Mouse (Mus musculus) lung, postnatal 25 days (tissue): Measurements from ENCODE around the gene Urb2.

ENCODE experiments used
- DNase-seq: peaks from one replicate; pipeline ENCODE4 v3.0.0; 2022; ENCODE audit warnings: low spot score

The Urb2 gene

DNA sequence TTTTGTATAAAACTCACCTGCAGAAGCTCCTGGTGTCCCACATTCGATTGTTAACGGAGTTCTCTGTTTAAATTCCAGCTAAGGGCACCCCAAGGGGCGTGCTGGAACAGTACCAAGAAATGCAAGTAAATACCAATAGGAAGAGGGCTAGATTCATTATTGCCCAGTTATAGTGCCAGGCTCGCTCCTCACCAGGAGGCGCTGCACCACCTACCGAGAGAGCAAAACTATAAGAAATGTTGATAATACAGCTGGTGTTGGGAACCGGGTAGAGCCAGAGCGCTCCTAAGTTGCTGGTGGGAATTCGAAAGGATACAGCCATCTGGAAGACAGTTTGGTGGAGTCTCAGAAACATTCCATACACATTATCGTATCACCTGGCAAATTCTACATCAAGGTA, 56.7 kb downstream of the Urb2 start:
- DNase-seq: peak; percentile 14

DNA sequence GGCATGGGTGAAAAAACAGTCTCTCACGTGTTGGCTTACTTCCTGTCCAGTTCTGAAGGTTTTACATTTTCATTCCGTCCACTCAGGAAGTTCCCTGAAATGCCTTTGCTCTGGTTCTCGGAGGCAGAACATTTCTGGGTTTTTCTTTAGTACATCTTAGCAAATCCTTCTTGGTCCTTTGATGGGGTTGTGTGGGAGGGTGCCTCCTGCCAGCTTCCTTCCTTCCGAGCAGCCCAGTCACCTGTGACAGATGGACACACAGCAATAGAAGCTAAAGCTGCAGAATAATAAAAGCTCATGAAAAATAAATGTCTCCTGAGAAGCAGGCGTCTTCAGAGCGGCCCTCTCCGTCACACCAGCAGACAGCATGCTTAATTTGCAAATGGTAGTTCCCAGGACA, 57.7 kb downstream of the Urb2 start:
- DNase-seq: no peak

GRCm38 (mm10) chr8:124080467-124081326, 59.4 kb downstream of the Urb2 start:
- no peak for DNase-seq

DNA sequence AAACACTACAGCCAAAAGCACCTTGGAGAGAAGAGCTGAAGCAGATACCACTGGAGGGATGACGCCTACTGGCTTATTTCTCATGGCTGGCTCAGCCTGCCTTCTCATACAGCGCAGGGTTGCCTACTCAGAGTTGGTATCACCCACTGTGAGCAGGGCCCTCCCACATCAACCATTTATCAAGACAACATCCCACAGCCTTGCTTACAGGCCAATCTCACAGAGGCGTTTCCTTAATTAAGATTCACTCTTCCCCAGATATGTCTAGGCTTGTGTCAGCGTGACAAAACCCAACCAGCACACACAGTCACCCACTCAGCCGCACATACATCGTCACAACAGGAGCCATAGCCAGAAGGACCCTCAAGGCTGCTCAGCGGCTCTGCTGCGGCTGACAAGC, 61.3 kb downstream of the Urb2 start:
- DNase-seq: no peak

DNA sequence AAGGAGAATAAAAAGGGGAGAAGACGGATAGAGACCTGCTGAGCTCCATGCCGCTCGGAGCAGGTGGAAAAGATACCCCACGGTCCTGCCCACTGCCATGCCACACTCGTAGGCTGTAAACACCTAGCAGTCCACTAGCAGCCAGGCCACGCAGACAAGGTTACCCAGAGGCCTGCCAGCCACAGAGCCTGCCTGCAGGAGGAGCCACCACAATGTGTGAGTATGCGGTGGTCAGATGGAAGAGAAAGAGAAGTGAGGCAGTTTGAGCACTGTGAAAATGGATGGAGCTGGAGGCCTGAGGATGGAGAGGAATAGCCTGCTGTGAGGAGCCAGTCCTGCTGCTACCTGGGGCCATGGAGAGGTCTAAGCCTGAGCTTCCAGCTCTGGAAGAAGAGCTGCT, 62.3 kb downstream of the Urb2 start:
- no peak for DNase-seq

DNA sequence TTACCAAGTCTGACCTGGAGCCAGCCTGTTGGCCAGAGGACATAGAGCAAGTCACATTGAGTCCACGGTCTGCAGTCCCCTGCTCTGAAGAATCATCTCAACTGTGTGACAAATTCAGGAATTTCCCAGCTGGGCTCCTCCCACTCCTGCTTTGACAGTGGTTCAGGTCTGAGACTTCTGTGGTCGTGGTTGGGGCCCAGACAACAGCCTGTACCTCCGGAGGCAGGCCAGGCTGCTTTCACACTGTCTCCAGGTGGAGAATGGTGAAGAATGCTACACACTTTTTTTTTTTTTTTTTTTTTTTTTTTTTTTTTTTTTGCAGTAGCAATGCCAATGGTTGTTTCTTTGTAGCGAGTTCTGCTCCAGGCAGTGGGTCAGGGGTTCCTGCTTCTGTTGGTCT, 64.4 kb downstream of the Urb2 start:
- no peak for DNase-seq

- no peak for DNase-seq
Observed at GRCm38 (mm10) chr8:124088092-124088613, 66.8 kb downstream of the Urb2 start.

DNA sequence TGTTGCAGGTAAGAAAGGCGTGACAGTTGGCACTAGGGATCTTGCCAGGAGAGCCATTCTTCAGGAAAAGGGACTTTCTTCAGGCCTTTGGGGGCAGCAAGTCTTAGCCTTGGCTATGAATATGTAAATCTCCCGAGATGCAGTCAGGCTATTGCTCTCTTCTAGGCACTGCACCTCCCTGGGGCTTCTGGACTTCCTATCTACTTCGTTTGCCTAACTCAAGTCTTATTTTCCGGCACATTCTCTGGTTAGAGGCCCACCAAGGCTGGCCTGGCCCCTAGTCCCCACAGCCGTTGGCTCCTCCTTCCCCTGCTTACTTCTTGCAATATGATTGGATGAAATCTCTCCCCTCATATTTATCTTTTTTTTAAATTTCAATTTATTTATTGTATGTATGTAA, 67.7 kb downstream of the Urb2 start:
- no peak for DNase-seq

DNA sequence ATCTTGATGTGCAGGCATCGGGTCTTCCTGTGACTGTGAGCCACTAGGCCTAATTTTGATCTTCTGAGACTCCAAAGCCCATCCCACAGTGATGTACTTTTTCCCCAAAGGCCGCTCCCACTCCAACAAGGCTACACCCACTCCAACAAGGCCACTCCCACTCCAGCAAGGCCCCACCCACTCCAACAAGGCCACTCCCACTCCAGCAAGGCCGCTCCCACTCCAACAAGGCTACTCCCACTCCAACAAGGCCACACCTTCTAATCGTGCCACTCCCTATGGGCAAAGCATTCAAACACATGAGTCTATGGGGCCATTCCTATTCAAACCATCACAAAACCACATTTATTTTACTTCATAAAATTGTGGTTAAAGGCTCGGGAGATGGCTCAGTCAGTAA, 69.2 kb downstream of the Urb2 start:
- DNase-seq: no peak
